Mouse (Mus musculus): ENCODE results near the gene Scaper.

DNA sequence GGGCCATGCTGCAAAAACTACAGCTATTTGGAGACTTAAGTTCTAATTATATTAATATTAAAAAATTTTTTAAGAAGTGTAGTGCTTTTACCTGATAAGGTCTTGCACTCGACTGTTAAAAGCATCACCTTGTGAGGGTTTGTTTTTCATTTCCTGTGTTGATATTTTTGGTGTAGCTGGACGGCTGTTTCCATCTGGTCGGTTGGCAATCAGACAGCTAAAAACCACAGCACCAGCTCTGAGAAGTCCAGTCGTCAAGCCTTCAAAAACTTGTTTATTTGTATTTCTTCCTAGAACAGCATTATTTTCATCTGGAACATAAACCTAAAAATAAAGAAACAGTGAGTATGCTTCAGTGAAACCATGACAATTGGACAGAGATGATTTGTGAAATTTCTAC, 328.2 kb downstream of the Scaper start:
- no peak for TF ChIP-seq POLR2A (IDR thresholded peaks at IDR 0.05; ENCODE audit: low read depth, low read length)
- TF ChIP-seq CTCF (IDR thresholded peaks at IDR 0.05; ENCODE audit: extremely low read depth, insufficient read length, insufficient replicate concordance, low read depth, low read length), result no peak
